Mouse (Mus musculus): ENCODE data around the gene Pgls.

Gene Pgls

DNA sequence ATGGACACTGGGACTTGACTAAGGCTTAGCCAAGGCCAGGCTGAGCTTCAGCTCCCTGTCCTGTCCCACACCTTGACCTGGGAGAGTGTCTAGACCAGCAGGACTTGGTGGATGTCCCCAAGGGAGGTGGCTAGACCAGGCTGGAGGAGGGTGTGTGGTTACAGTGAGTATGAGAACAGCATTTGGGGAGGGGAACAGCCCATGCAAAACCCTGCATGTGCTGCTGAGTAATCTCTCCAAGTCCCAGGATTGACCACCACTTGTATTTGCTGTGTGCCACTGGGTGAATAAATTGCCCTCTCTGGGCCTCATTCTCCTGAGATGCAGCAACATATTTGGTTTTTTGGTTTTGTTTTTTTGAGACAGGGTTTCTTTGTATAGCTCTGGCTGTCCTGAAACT, 6.4 kb downstream of the Pgls start:
- no peak for DNase-seq (ENCODE audit: low read depth, low spot score)

DNA sequence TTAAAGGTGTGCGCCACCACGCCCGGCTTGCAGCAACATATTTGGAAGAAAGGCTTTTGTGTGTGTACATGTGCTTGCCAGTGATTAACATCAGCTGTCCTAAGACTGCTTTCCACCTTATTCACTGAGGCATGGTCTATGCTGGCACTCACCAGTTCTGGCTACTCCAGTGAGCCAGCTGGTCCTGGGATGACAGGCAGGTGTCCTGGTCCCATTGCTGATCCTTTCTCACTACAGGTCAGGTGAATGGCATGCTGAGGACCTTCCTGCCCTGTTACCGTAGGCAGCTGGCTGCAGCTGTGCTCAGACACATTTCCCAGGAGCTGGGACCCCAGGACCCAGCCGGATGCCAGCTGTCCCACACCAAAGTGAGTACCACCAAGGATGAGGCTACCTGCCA, 6.9 kb downstream of the Pgls start:
- no peak for DNase-seq (ENCODE audit: low read depth, low spot score)

DNA sequence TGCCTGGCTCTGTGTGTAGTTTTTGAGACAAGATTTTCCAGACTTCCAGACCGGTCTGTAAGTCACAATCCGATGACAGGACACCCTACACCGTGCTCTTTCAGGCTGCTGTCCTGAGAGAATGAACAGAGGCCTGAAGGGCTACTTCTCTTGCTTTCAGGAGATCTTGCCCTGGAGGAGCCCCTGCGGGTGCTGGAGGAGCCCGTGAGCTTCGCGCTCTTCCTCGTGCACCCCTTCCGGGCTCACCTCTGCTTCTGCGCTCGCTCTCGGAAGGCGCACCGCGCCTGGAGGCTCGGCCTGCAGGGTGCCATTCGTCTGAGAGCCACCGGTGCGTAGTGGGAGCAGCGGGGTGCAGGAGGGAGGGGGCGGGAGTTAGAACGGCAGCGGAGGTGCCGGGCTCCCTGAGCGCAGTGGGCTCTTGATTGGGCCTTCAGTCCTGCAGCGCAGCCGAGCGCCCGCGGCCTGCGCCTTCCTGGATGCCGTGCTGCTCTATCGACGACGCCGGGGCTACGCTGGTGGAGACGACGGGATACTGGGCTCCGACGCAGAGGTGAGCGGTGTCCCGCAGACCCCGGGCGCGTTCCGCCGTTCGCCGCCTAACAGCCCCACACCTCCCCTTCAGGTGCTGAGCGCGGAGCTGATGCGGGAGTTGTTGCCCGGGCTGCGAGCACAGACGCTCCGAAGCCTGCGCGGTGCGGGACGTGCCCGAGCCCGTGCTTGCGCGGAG, 10.1 kb downstream of the Pgls start:
- no peak for DNase-seq (ENCODE audit: low read depth, low spot score)

DNA sequence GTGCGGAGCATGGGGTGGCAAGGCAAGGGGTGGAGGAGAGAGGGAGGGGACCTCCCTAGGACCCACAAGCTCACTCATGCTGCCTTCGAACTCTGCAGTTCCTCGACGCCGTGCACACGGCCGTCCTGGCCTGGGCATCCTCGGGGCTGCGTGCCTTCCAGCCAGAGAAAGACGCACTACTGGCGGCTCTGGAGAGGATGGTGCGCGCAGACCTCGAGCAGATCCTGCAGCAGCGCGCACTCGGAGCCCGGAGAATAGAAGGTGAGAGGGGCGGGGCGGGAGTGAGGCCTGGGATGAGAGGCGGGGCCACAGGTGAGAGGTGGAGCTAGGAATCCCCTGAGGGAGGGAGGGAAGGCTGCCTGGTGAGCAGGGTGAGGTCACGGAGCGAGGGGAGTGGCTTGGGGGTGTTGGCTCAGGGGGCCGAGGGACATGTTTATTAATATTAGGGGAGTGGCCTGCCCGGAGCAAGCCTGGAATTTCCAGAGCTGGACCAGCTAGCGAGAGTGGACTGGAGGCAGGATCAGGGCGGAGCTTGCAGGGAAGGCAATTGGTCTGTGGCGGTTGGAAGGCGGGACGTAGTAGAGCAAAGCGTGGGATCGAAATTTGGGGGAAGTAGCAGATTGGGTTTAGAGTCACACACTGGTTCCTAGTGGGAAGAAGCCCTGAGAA, 10.8 kb downstream of the Pgls start:
- peak; percentile 35 for DNase-seq (ENCODE audit: low read depth, low spot score)

DNA sequence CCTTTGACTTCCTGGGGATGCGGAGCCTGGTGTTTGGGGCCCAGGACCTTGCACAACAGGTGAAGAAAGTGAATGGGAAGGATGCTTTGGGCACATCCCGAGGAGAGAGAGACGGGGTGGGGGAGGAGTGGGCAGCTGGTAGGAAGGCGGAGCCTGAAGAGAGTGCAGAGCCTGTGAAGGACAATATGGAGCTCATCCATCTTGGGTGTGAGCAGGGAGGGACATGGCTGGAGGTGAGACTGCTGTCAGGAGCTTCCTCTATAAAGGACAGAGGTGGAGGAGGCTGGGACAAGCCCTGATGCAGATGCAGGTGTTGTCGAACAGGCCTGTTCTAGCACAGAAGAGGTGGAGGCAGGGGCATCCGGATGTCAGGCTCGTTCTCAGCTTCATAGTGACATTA, 12.0 kb downstream of the Pgls start:
- DNase-seq (ENCODE audit: low read depth, low spot score), result no peak

DNA sequence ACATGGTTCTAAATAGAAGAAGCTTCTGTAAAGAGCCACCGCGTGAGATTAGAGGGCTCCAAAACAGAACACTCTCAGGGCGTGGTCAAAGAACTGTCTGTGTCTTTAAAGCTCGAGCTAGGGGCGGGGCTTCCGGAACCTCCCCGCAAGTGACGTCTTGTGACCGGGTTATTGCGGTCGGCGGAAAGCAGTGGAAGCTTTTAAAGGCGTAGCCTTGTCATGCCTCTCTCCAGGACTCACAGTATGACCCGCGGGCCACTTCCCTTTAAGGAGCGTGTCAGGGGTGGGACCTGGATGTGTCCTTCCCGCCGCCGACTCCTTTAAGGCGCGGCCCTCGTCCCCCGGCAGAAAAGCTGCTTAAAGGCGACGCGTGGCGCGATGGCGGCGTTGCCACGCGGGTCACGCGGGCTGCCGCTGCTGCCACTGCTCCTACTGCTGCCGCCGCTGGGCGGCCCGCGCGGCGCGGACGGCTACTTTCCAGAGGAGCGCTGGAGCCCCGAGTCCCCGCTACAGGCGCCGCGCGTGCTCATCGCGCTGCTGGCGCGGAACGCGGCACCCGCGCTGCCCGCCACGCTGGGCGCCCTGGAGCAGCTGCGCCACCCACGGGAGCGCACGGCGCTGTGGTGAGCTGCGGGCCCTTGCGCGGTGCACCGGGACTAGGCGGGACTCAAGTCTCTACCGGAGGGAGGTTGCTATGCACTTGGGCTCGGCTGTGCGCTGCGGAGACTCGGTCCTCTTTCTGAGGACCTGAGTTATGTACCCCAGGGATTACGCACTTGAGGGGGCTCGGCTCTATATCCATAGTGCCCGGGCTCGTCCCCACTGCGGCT, 19.1 kb downstream of the Pgls start, which contains the start of gene Colgalt1:
TSS of gene Colgalt1 (plus strand) at position 177 of the 830 bp plus-strand sequence.
- DNase-seq (ENCODE audit: low read depth, low spot score), result peak; percentile 99

DNA sequence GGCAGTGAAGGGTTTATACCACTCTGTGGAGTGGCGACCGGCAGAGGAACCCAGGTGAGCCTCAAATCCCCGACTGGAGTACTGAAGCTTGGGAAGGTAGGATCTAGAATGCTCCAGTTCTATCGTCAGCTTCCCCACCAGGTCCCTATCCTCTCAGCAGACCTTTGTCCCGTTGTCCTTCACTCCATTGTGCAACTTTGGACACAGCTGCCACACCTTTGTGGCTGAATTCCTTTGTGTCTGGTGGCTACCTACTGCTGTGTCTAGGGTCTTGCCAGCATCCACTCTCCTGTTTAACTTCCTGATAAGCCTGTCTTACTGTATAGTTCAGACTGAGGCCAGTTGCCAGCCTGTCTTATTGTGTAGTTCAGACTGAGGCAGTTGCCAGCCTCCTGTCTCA, 20.2 kb downstream of the Pgls start:
- no peak for DNase-seq (ENCODE audit: low read depth, low spot score)

DNA sequence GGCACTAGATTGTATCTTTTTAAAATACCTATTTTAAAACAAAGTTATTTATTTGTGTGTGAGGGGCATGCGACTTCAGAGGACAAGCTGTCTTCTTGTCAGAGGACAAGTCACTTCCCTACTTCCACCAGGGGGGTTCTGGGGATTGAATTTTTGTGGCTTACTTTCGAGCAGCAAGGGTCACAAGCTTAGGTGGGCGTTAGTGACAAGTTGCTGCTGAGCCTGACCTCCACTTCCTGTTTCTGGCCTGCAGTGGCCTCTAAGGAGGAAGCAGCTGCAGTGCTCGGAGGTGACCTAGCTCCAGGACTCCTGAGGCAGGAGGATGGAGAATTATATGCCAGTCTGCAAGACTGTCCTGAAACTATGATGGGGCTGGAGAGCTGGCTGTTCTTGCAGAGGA, 21.4 kb downstream of the Pgls start:
- DNase-seq (ENCODE audit: low read depth, low spot score), result no peak

DNA sequence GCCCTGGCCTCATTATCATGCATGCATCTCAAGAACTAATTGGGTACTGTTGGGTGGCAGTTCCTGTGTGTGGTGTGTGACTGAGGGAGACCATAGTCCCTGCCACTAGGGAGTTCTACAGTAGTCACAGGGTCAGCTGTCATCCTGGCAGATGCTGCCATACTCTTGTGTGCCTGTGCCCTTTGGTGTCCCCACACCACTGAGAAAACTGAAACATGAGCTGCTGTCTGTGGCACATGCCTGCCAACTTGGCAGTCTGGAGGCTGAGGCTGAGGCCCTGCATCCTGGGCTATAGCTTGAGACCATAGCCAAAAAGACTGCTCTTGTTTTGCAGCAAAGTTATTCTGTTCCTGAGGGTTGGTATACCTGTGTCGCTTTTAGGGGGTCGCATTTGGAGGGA, 27.8 kb downstream of the Pgls start:
- no peak for DNase-seq (ENCODE audit: low read depth, low spot score)

DNA sequence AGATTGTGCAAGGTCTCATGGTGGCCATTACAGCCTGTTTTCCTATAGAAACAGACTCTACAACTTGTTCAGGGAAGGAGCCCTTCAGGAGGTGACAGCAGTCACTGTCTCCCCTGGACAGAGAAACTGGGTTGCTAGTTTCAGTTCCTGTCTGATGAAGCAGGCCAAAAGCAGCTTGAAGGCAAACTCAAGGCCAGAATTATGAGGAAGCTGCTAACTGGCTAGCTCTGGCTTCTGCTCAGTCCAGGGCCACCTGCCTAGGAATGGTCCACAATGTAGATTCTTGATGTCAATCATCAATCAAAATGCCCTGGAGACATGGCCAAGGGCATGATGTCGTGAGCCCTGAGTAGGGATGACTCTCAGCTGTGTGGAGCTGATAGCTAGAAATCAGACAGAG, 33.1 kb downstream of the Pgls start:
- DNase-seq (ENCODE audit: low read depth, low spot score), result no peak

DNA sequence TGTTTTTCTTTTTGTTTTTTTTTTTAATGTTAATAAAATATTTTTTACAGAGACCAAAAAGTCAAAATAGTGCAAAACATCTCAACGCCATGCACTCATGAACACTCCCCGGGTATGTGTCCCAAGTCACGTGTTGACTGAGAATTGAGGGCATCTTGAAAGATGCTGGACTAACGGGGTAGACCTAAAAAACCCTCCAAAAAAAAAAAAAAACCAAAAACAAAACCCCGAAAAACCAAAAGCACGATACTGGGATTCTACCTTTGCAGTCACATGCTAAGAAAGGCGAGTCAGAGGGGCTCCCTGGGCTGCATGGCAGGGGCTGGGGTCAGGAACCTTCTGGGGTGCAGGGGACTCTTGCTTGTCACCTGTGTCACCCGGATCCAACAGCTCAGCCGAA, 34.8 kb downstream of the Pgls start:
- DNase-seq (ENCODE audit: low read depth, low spot score), result no peak

DNA sequence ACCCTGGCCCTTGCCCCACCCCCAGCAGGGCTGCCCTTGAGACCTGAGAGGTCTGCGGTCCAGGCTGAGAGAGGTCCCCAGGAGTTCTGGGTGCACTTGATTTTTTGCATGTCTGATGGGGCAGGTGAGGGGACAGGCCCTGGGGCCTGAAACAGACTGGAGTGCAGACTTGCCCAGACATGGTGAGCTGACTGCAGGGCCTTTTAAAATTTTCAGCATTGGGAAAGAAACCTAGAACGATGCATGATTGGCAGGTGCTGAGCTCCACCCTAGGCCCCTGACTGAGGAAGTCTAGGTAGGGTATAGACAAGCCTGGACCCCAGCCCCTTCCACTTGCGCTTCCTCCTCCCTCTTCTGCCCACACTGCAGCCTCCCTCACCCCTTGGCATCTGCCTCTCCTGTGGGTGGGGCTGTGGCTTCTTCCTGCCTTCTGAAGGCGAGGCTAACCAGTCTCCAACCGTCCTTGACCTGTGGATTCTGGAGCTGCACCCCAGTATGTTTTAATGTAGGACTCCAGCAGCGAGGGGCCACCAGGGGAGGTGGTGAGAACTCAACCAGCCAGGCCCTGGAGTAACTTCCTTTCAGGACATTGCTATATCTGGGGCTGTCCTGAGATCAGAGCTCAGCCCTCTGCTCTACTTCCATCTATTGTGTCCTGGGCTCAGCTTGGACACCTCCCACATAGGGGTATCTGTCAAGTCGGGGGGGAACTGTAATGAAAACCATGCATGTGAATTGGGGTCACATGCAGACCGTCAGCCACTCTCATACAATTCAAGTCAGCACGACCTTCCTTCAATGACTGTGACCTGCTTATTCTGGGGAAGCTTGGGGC, 35.5 kb downstream of the Pgls start:
- DNase-seq (ENCODE audit: low read depth, low spot score), result no peak

DNA sequence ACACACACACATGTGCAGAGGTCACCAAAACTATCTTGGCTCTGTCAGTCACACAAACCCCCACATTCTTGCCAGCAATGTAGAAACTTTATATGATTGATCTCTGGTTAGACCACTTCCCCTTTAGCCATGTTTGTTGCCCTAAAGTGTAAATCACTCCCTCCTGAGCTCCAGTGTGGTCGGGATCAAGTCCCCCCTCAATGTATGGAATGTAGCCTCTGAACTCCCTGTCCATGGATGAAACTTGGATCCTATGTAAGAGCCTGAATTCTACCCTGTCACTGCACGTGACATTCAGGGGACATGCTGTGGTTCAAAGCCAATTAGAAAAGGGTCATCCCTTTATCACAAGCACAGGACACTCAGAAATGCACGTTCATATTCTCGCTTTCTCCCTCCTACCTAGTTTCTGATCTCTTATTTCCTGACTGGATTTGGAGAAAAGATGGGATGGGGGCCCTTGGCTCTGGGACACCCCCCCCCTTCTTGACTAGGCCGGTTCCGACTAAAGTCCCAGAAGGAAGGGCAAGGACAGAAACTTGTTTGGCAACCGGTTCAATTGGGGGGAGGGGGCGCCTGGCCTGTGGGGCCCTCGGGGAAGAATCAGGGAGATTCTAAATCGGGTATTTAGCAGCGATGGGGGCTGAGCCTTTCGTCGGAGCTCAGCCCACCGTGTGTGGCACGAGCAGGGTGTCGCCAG, 36.6 kb downstream of the Pgls start:
- DNase-seq (ENCODE audit: low read depth, low spot score), result no peak

DNA sequence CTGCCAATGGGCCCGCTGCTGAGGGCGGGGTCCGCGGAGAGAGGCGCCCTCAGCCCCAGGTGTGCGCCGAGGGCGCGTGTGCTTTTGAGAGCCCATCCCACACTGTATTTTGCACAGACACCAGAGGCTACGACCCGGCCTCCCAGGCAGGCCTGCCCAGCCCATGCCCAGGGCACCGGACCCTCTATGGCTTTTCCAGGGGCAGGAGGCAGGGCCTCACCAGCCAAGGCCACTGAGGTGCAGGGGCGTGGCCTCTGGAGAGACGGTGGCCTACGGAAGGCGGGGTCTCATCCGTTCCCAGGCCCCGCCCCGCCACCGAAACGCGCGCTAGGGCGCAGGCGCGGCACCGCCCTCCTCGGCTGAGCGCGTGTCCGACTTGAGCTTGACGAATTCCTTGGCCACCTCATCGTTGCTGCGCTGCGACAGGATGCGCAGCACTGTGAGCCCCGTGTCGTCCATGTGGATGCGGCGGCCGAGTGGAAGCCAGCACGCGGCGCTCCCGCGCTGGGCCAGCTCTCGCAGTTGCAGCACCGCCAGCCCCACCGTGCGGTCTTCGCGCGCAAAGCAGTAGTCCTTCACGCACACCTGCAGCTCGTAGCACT, 37.2 kb downstream of the Pgls start:
- peak; percentile 67 for DNase-seq (ENCODE audit: low read depth, low spot score)

DNA sequence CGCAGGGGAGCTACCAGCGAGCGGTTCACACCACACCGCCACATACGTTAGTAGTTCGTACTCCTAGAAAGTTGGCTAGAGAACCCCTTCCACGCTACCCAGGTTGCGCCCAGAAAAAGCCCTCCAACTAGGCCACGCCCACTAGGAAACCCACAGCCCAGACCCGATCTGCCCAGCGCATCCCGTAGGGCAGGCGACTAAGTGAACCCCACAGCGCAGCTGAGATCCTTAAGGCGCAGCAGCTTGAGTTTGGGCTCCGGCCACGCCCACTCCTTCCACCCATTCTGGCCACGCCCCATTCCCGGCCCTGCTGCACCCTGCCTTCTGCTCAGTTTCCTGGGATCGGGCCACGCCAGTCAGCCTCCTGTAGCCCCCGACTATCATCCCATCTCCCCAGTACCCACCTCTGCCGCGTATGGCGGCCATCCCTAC, 37.8 kb downstream of the Pgls start:
- DNase-seq (ENCODE audit: low read depth, low spot score), result no peak

DNA sequence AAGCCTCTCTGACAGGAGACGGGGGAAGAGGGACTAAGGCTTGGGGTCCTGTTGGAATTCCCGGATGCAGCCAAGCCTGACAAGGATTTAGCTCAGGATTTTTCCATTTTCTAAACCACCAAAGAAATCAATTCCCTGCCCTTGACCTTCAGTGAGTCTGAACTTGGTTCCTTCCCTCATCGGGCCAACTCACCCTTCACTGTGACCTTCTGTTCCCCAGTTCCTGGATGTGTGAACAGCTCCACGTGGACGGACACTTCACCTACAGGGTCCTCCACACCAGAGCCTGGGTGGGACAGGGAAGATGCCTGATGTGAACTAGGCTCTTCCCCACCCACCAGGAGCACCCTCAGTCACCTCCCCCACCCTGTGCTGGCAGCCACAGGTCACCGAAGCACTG, 38.8 kb downstream of the Pgls start:
- DNase-seq (ENCODE audit: low read depth, low spot score), result no peak

DNA sequence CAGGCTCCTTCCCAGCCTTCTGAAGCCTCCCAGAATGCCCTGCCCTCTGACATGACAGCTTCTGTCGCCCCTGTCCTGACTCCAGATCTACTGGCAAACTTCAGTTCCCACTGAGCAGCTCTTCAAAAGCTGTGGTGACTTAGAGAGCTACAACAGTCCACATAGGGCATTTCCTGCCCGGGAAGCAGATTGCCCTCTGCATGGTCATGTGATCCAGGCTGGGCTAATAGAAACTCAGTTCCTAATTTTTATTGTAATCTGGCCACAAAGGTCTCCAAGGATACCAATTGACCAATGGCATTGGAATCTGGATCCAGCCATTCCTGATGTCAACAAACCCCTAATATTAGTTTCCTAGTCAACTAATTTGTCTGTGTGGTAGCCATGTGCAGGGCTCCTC, 39.9 kb downstream of the Pgls start:
- DNase-seq (ENCODE audit: low read depth, low spot score), result no peak

DNA sequence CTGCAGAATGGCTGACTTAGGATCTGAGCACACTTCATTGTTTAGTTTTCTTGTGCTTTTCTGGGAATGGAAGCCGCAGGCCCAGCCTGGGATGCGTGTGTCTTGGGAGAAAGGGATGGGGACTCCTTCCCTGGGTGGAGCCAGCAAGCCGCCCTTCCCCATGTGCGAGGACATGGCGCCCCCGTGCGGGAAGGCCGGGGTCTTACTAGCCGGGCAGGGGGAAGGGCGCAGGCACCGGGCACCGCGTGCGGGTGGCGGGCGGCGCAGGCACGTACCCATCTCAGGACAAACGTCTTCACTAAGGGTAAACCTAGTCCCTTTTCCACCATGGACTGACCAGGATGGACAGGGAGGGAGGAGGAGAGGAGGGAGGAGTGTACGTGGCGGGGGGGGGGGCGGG, 41.2 kb downstream of the Pgls start:
- no peak for DNase-seq (ENCODE audit: low read depth, low spot score)

DNA sequence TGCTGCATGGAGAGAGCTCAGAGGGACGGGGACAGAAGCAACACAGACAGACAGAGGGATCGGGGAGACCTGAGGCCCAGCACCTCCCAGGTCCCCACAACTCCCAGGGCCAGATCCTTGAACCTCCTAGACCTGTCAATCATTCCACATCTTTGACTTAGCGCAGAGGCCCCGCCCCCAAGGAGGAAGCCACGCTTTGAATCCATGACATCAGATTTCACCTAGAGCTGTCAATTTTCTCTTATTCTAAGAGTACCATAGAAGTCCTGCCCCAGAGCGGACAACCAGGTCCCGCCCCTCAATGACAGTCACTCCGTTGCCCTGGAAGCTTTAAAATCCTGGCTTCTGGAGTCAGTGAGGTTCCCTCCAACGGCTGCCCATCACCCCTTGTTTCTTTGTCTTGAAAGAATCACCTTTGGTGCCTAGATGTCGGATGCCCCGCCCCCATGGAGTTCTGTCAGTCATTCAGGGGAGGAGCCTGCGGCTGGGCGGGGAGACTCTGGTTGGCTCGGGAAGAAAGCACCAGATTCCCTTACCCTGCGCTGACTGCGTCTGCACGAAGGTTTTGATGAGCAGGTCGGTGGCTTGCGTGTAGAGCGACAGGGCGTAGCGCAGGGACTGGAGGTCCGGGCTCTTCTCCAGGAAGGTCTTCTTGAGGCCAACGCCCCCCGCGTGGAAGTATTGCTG, 42.1 kb downstream of the Pgls start:
- DNase-seq (ENCODE audit: low read depth, low spot score), result no peak

Measured in telencephalon, adult 2 months (tissue).